19 mouse cellular contexts compared by ENCODE assay signal in the genomic region with DNA sequence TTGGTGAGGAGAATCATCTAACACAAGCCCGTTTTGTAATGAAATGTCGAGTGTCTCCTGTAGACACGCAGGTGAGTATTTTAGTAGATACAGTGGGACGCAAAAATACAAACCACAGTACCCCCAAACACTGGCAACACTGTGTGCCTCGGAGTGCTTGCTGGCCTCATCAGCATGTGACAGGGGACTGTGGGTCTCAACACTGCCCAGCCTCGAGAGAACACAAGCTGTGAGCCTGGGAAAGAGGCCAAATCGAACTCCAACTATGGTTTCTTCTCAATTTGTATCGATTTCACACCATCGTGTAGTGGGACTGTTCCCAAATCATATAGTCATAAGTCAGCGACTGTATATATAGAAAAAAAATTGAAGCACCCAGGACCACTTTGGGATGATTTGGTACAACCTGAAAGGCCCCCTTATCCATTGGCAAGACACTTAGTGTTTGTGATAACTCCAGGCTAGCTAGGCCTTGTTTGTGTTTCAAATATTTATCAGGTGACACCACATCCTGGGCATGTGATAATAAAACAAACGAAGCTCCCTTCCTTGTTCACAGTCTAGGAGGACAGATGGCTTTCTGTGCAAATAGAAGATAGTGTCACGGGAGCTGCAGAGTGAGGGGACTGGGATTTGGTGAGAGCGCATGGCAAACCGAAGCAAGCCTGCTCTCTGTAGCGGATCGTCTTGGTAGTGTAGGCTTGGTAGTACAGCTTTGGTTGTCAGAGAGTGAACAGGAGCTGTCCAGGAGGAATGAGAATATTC. TPM values are rescaled to one million over a fixed set of nuclear protein-coding genes. Genes with fewer than 3 reads are reported as not detected.
A peak's percentile ranks its signal among the peaks of the same experiment; 100 is the strongest.
DNase-seq lines count a peak whose midpoint lies in the region; ATAC-seq and TF ChIP-seq lines count a peak whose summit lies in the region.
"Had no signal": no experiment of that assay in that cellular context is flagged by ENCODE, and none has a peak within 500 bp of the region (broad histone marks: within the 10 kb centered on the region; RNA-seq: fewer than 3 reads in every experiment).

No protein-coding gene starts in this region.

- H3K27ac ChIP-seq in forebrain, embryonic 14.5 days (ENCODE audit: low read depth, low read length), result peak overlapping the region; percentile 2; the same call in 1 of the 2 replicates
- no peak overlapping the region for H3K27ac ChIP-seq in forebrain, embryonic 10.5 days
- 0 out of 2 replicates have a peak overlapping the region, but pooled peaks have one; percentile 25 for H3K27ac ChIP-seq in hindbrain, embryonic 13.5 days
- no peak overlapping the region for H3K27ac ChIP-seq in hindbrain, embryonic 10.5 days
- H3K27ac ChIP-seq: embryonic facial prominence, embryonic 10.5 days; gastrocnemius, adult 2 months; hindbrain, embryonic 15.5 days; midbrain, embryonic 12.5 days had no signal

- peak; percentile 34 for DNase-seq in forebrain, embryonic 14.5 days (ENCODE audit: low spot score)
- DNase-seq in forebrain, embryonic 10.5 days (ENCODE audit: extremely low spot score, low spot score), result no peak
- DNase-seq in hindbrain, embryonic 10.5 days (ENCODE audit: low spot score), result no peak
- peak; percentile 50 for DNase-seq in lung, postnatal 36 days
- no peak for DNase-seq in lung, adult 2 months
- DNase-seq in natural killer cell, adult 2 months (ENCODE audit: low spot score in 2 of 2), result no peak
- DNase-seq: adrenal gland, postnatal 10 days; gastrocnemius, adult 2 months; kidney, adult 2 months; kidney, postnatal 4 days; liver; lung, postnatal 14 days; right cerebral cortex, postnatal 25 days had no signal

- peaks cover 18% of the 10 kb centered on the region for H3K4me1 ChIP-seq in forebrain, embryonic 14.5 days (ENCODE audit: control insufficient read depth, insufficient read depth, low read length)
- peaks cover 27% of the 10 kb centered on the region for H3K4me1 ChIP-seq in forebrain, embryonic 10.5 days
- H3K4me1 ChIP-seq in hindbrain, embryonic 13.5 days (replicated peaks), result peaks cover 21% of the 10 kb centered on the region
- peaks cover 22% of the 10 kb centered on the region for H3K4me1 ChIP-seq in hindbrain, embryonic 10.5 days (replicated peaks)
- peaks cover 20% of the 10 kb centered on the region for H3K4me1 ChIP-seq in lung, adult 2 months (ENCODE audit: control insufficient read depth, insufficient read depth, low read length)

- ATAC-seq in forebrain, embryonic 14.5 days, result peak; percentile 54; the same call in 1 of the 2 replicates
- ATAC-seq in hindbrain, embryonic 13.5 days (ENCODE audit: low FRiP score), result no peak

- WGBS in forebrain, embryonic 14.5 days, result 71% methylated on average over 16 of the region's 16 CpGs
- WGBS in forebrain, embryonic 10.5 days, result 90% methylated on average over 16 of the region's 16 CpGs
- WGBS in hindbrain, embryonic 13.5 days, result 81% methylated on average over 16 of the region's 16 CpGs
- WGBS in hindbrain, embryonic 10.5 days, result 87% methylated on average over 16 of the region's 16 CpGs
- 54% methylated on average over 16 of the region's 16 CpGs for WGBS in lung, adult 2 months

- no peak overlapping the region for H3K9ac ChIP-seq in forebrain, embryonic 14.5 days (ENCODE audit: low read length)
- no peak overlapping the region for H3K9ac ChIP-seq in hindbrain, embryonic 13.5 days
- H3K9ac ChIP-seq: hindbrain, embryonic 15.5 days; midbrain, embryonic 12.5 days had no signal

- H3K27me3 ChIP-seq in forebrain, embryonic 14.5 days (replicated peaks; ENCODE audit: control insufficient read depth, insufficient read depth, low read length), result no peaks in the 10 kb centered on the region
- H3K27me3 ChIP-seq in forebrain, embryonic 10.5 days (ENCODE audit: poor library complexity, severe bottlenecking), result no peaks in the 10 kb centered on the region
- no peaks in the 10 kb centered on the region for H3K27me3 ChIP-seq in hindbrain, embryonic 13.5 days
- no peaks in the 10 kb centered on the region for H3K27me3 ChIP-seq in hindbrain, embryonic 10.5 days (ENCODE audit: insufficient read depth, poor library complexity, severe bottlenecking)
- H3K27me3 ChIP-seq: hindbrain, embryonic 15.5 days had no signal

- TF ChIP-seq POLR2A in lung, adult 2 months (IDR thresholded peaks at IDR 0.05; ENCODE audit: borderline replicate concordance, extremely low read depth, low read depth, low read length), result no peak

- TF ChIP-seq CTCF in lung, adult 2 months (IDR thresholded peaks at IDR 0.05; ENCODE audit: insufficient read depth, low read length), result no peak

- H3K4me3 ChIP-seq in forebrain, embryonic 14.5 days (ENCODE audit: low read depth, low read length), result no peak overlapping the region
- H3K4me3 ChIP-seq in forebrain, embryonic 10.5 days, result no peak overlapping the region
- H3K4me3 ChIP-seq in hindbrain, embryonic 13.5 days, result no peak overlapping the region
- H3K4me3 ChIP-seq in hindbrain, embryonic 10.5 days, result no peak overlapping the region
- H3K4me3 ChIP-seq in lung, adult 2 months (replicated peaks; ENCODE audit: extremely low read depth, low read depth, low read length), result no peak overlapping the region
- H3K4me3 ChIP-seq: embryonic facial prominence, embryonic 10.5 days; gastrocnemius, adult 2 months; hindbrain, embryonic 15.5 days; midbrain, embryonic 12.5 days; myocyte had no signal

- H3K4me2 ChIP-seq in forebrain, embryonic 14.5 days (ENCODE audit: low read length), result no peak overlapping the region
- H3K4me2 ChIP-seq in hindbrain, embryonic 13.5 days, result no peak overlapping the region
- H3K4me2 ChIP-seq: hindbrain, embryonic 15.5 days; midbrain, embryonic 12.5 days had no signal

- H3K36me3 ChIP-seq in forebrain, embryonic 14.5 days (ENCODE audit: control insufficient read depth, insufficient read depth, low read length), result no peaks in the 10 kb centered on the region
- H3K36me3 ChIP-seq in forebrain, embryonic 10.5 days (replicated peaks), result no peaks in the 10 kb centered on the region
- H3K36me3 ChIP-seq in hindbrain, embryonic 13.5 days, result no peaks in the 10 kb centered on the region
- no peaks in the 10 kb centered on the region for H3K36me3 ChIP-seq in hindbrain, embryonic 10.5 days
- H3K36me3 ChIP-seq: embryonic facial prominence, embryonic 10.5 days; G1E; hindbrain, embryonic 15.5 days; midbrain, embryonic 12.5 days had no signal

- H3K9me3 ChIP-seq in forebrain, embryonic 14.5 days (replicated peaks; ENCODE audit: control insufficient read depth, low read length), result no peaks in the 10 kb centered on the region
- H3K9me3 ChIP-seq in forebrain, embryonic 10.5 days, result no peaks in the 10 kb centered on the region
- H3K9me3 ChIP-seq in hindbrain, embryonic 13.5 days, result no peaks in the 10 kb centered on the region
- H3K9me3 ChIP-seq in hindbrain, embryonic 10.5 days, result no peaks in the 10 kb centered on the region
- H3K9me3 ChIP-seq: embryonic facial prominence, embryonic 10.5 days; G1E; hindbrain, embryonic 15.5 days; midbrain, embryonic 12.5 days had no signal

RNA-seq across cellular contexts. Expression of gene Tanc1, which starts 53.1 kb away (rescaled TPM):
- 4.9 and 5.9 TPM in 2 replicates for polyA plus RNA-seq in forebrain, embryonic 14.5 days (2014; fragmentation: Nextera tagmentation; extraction: Ambion mirVana)
- polyA plus RNA-seq in forebrain, embryonic 10.5 days (2016; fragmentation: Nextera tagmentation; extraction: Ambion mirVana), result 27.6 and 27.7 TPM in 2 replicates
- 7.1 and 8.9 TPM in 2 replicates for polyA plus RNA-seq in hindbrain, embryonic 13.5 days (2015; fragmentation: Nextera tagmentation; extraction: Ambion mirVana)
- polyA plus RNA-seq in hindbrain, embryonic 10.5 days (2016; fragmentation: Nextera tagmentation; extraction: Ambion mirVana), result 15.9 and 16.3 TPM in 2 replicates
- 24.5 and 29.0 TPM in 2 replicates for polyA plus RNA-seq in lung, adult 2 months (2012; rRNA removed)

Comparison
In these comparisons a context has a peak if more than half of its experiments do, and no peak if none do; other contexts are left out.
1. DNase-seq: peak in forebrain, embryonic 14.5 days (single experiment) and lung, postnatal 36 days (single experiment); none in forebrain, embryonic 10.5 days (single experiment), hindbrain, embryonic 10.5 days (single experiment), lung, adult 2 months (single experiment) and natural killer cell, adult 2 months (0 of 2).
2. H3K27ac ChIP-seq: peak in forebrain, embryonic 14.5 days (single experiment) and hindbrain, embryonic 13.5 days (single experiment); none in forebrain, embryonic 10.5 days (single experiment) and hindbrain, embryonic 10.5 days (single experiment).